Mouse (Mus musculus) hindbrain, embryonic 15.5 days (tissue): ENCODE data around the gene Setd4. TPM values are rescaled to one million over a fixed set of nuclear protein-coding genes. Genes with fewer than 3 reads are reported as not detected.

Source experiments
- polyA plus RNA-seq: library from polyadenylated mRNA; unstranded; fragments of >200 nt; fragmentation: Nextera tagmentation; extraction: Ambion mirVana; gene quantifications from 2 replicates; pipeline ENCODE4 v1.2.1, GENCODE M21; 2015

Gene Setd4
- polyA plus RNA-seq, 1 experiment from 2014 or later = 18.9 TPM

Other genes with a start within 250 kb of the Setd4 start
- gene Cbr1, start 1.8 kb upstream of the Setd4 start, polyA plus RNA-seq = 142 and 146 TPM in 2 replicates
- gene Gm5678, start 24.0 kb upstream of the Setd4 start, polyA plus RNA-seq = not detected in 2 replicates
- gene Cbr3, start 79.2 kb upstream of the Setd4 start, polyA plus RNA-seq = 2.2 TPM in 2 replicates
- gene Dop1b, start 107.8 kb upstream of the Setd4 start, polyA plus RNA-seq = 38.2 and 40.1 TPM in 2 replicates
- gene Morc3, start 228.1 kb upstream of the Setd4 start, polyA plus RNA-seq = 29.4 and 29.9 TPM in 2 replicates